Mouse (Mus musculus) G1E (cell line): ENCODE data around the gene Mas1.

Experiments
- CTCF ChIP-seq: IDR thresholded peaks from 2 replicates; pipeline ENCODE4 v1.5.1; 2012; ENCODE audit warnings: low read depth, low read length, inconsistent platforms, mixed read lengths
- GATA1 ChIP-seq: IDR thresholded peaks from 2 replicates; pipeline ENCODE4 v1.6.1; 2012; ENCODE audit warnings: borderline replicate concordance, low read length, inconsistent platforms, mixed read lengths
- GATA2 ChIP-seq: IDR thresholded peaks from 2 replicates; pipeline ENCODE4 v1.6.1; 2012; ENCODE audit warnings: low read depth, low read length, inconsistent platforms, borderline replicate concordance
- POLR2AphosphoS5 ChIP-seq: IDR thresholded peaks from 2 replicates; pipeline ENCODE4 v1.6.1; 2012; ENCODE audit warnings: low read depth, low read length, inconsistent platforms; ENCODE audit not compliant: insufficient replicate concordance
- TAL1 ChIP-seq: conservative IDR thresholded peaks from 2 replicates; pipeline ENCODE4 v1.6.1; 2012; ENCODE audit warnings: low read depth, low read length, inconsistent platforms, mixed read lengths

- TF ChIP-seq CTCF (no peak), TAL1 (no peak), GATA1 (no peak), POLR2AphosphoS5 (no peak), GATA2 (no peak)
Observed at GRCm38 (mm10) chr17:12906436-12906835, 38.5 kb upstream of the Mas1 start.
